Mouse (Mus musculus): ENCODE measurements around the gene Mt4.

DNA sequence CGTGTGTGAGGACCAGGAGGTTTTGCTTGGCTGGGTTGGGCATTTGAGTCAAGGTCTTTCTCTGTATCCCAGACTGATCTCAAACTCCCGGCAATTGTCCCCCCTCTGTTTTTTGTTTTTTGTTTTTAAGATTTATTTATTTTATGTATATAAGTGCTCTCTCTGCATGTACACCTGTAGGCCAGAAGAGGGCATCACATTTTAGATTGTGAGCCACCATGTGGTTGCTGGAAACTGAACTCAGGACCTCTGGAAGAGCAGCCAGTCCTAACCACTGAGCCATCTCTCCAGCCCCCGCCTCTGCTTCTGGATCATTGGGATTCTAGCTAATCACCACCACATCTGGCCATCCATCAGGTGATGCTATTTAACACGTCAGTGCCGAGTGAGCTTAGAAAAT is 27.2 kb upstream of the Mt4 start:
- no peak for TF ChIP-seq CTCF (IDR thresholded peaks at IDR 0.05; ENCODE audit: low read depth)
- no peak for TF ChIP-seq EP300 (IDR thresholded peaks at IDR 0.05; ENCODE audit: low read depth)

Data from heart, postnatal 0 days (tissue).